Mouse (Mus musculus): ENCODE results near the gene Fbxl17. TPM values are rescaled to one million over a fixed set of nuclear protein-coding genes. Genes with fewer than 3 reads are reported as not detected.

Fbxl17 gene
- total and polyA plus RNA-seq, 3 experiments: 8.2 to 9.9 (median 8.8) TPM

- Histone ChIP-seq H3K9me3 (replicated peaks) (no peaks in the 10 kb centered on the region), H3K36me3 (replicated peaks) (peaks cover 17% of the 10 kb centered on the region), H3K4me1 (ENCODE audit: insufficient read depth, low read depth, low read length) (peaks cover 4% of the 10 kb centered on the region), H3K27me3 (ENCODE audit: insufficient read depth, low read length) (no peaks in the 10 kb centered on the region), H3K4me3 (ENCODE audit: low read depth, low read length) (no peak overlapping the region)
- no peak for TF ChIP-seq GATA1 (IDR thresholded peaks at IDR 0.05; ENCODE audit: borderline replicate concordance, low read length)
- no peak for TF ChIP-seq TAL1 (conservative IDR thresholded peaks at IDR 0.05; ENCODE audit: low read depth, low read length)
- no peak for TF ChIP-seq POLR2AphosphoS5 (IDR thresholded peaks at IDR 0.05; ENCODE audit: insufficient replicate concordance, low read depth, low read length)
- TF ChIP-seq GATA2 (IDR thresholded peaks at IDR 0.05; ENCODE audit: borderline replicate concordance, low read depth, low read length): no peak
- no peak for TF ChIP-seq CTCF (IDR thresholded peaks at IDR 0.05; ENCODE audit: low read depth, low read length)
- ATAC-seq (ENCODE audit: extremely low read depth, insufficient number of reproducible peaks, low FRiP score, poor library complexity, severe bottlenecking) (no peak), DNase-seq (ENCODE audit: low spot score) (no peak)
These were observed 426.5 kb downstream of the Fbxl17 start for GRCm38 (mm10) chr17:63073342-63073741.

- H3K4me1 ChIP-seq (ENCODE audit: insufficient read depth, low read depth, low read length): peaks cover 6% of the 10 kb centered on the region
- TF ChIP-seq POLR2AphosphoS5 (IDR thresholded peaks at IDR 0.05; ENCODE audit: insufficient replicate concordance, low read depth, low read length) (no peak), TAL1 (conservative IDR thresholded peaks at IDR 0.05; ENCODE audit: low read depth, low read length) (no peak), CTCF (IDR thresholded peaks at IDR 0.05; ENCODE audit: low read depth, low read length) (no peak), GATA2 (IDR thresholded peaks at IDR 0.05; ENCODE audit: borderline replicate concordance, low read depth, low read length) (no peak), GATA1 (IDR thresholded peaks at IDR 0.05; ENCODE audit: borderline replicate concordance, low read length) (no peak)
- H3K36me3 ChIP-seq (replicated peaks): peaks cover 13% of the 10 kb centered on the region
- no peaks in the 10 kb centered on the region for H3K9me3 ChIP-seq (replicated peaks)
- no peak overlapping the region for H3K4me3 ChIP-seq (ENCODE audit: low read depth, low read length)
- ATAC-seq (ENCODE audit: extremely low read depth, insufficient number of reproducible peaks, low FRiP score, poor library complexity, severe bottlenecking) (no peak), DNase-seq (ENCODE audit: low spot score) (no peak)
- H3K27me3 ChIP-seq (ENCODE audit: insufficient read depth, low read length): no peaks in the 10 kb centered on the region
These were observed 428.5 kb downstream of the Fbxl17 start for GRCm38 (mm10) chr17:63071134-63071923.

- H3K9me3 ChIP-seq (replicated peaks): no peaks in the 10 kb centered on the region
- H3K27me3 ChIP-seq (ENCODE audit: insufficient read depth, low read length): no peaks in the 10 kb centered on the region
- ATAC-seq (ENCODE audit: extremely low read depth, insufficient number of reproducible peaks, low FRiP score, poor library complexity, severe bottlenecking): no peak
- DNase-seq (ENCODE audit: low spot score): no peak
- H3K36me3 ChIP-seq (replicated peaks): peaks cover 13% of the 10 kb centered on the region
- TF ChIP-seq GATA1 (IDR thresholded peaks at IDR 0.05; ENCODE audit: borderline replicate concordance, low read length) (no peak), TAL1 (conservative IDR thresholded peaks at IDR 0.05; ENCODE audit: low read depth, low read length) (no peak), GATA2 (IDR thresholded peaks at IDR 0.05; ENCODE audit: borderline replicate concordance, low read depth, low read length) (no peak), CTCF (IDR thresholded peaks at IDR 0.05; ENCODE audit: low read depth, low read length) (no peak), POLR2AphosphoS5 (IDR thresholded peaks at IDR 0.05; ENCODE audit: insufficient replicate concordance, low read depth, low read length) (no peak)
- peaks cover 6% of the 10 kb centered on the region for H3K4me1 ChIP-seq (ENCODE audit: insufficient read depth, low read depth, low read length)
- H3K4me3 ChIP-seq (ENCODE audit: low read depth, low read length): no peak overlapping the region
These were observed 429.6 kb downstream of the Fbxl17 start for GRCm38 (mm10) chr17:63070161-63070761.

GRCm38 (mm10) chr17:63062785-63063184 lies 437.0 kb downstream of the Fbxl17 start:
- Histone ChIP-seq H3K27me3 (ENCODE audit: insufficient read depth, low read length) (no peaks in the 10 kb centered on the region), H3K4me1 (ENCODE audit: insufficient read depth, low read depth, low read length) (no peaks in the 10 kb centered on the region), H3K9me3 (replicated peaks) (no peaks in the 10 kb centered on the region), H3K36me3 (replicated peaks) (peaks cover 11% of the 10 kb centered on the region), H3K4me3 (ENCODE audit: low read depth, low read length) (no peak overlapping the region)
- DNase-seq (ENCODE audit: low spot score): no peak
- TF ChIP-seq CTCF (IDR thresholded peaks at IDR 0.05; ENCODE audit: low read depth, low read length) (no peak), POLR2AphosphoS5 (IDR thresholded peaks at IDR 0.05; ENCODE audit: insufficient replicate concordance, low read depth, low read length) (no peak)
- no peak for ATAC-seq (ENCODE audit: extremely low read depth, insufficient number of reproducible peaks, low FRiP score, poor library complexity, severe bottlenecking)

GRCm38 (mm10) chr17:63061786-63062185 lies 438.0 kb downstream of the Fbxl17 start:
- Histone ChIP-seq H3K27me3 (ENCODE audit: insufficient read depth, low read length) (no peaks in the 10 kb centered on the region), H3K4me1 (ENCODE audit: insufficient read depth, low read depth, low read length) (no peaks in the 10 kb centered on the region), H3K36me3 (replicated peaks) (peaks cover 12% of the 10 kb centered on the region), H3K9me3 (replicated peaks) (no peaks in the 10 kb centered on the region), H3K4me3 (ENCODE audit: low read depth, low read length) (no peak overlapping the region)
- TF ChIP-seq GATA1 (IDR thresholded peaks at IDR 0.05; ENCODE audit: borderline replicate concordance, low read length) (no peak), CTCF (IDR thresholded peaks at IDR 0.05; ENCODE audit: low read depth, low read length) (no peak), GATA2 (IDR thresholded peaks at IDR 0.05; ENCODE audit: borderline replicate concordance, low read depth, low read length) (no peak), TAL1 (conservative IDR thresholded peaks at IDR 0.05; ENCODE audit: low read depth, low read length) (no peak), POLR2AphosphoS5 (IDR thresholded peaks at IDR 0.05; ENCODE audit: insufficient replicate concordance, low read depth, low read length) (no peak)
- ATAC-seq (ENCODE audit: extremely low read depth, insufficient number of reproducible peaks, low FRiP score, poor library complexity, severe bottlenecking) (no peak), DNase-seq (ENCODE audit: low spot score) (no peak)

GRCm38 (mm10) chr17:63060814-63061213 lies 439.0 kb downstream of the Fbxl17 start:
- DNase-seq (ENCODE audit: low spot score) (no peak), ATAC-seq (ENCODE audit: extremely low read depth, insufficient number of reproducible peaks, low FRiP score, poor library complexity, severe bottlenecking) (no peak)
- no peak for TF ChIP-seq TAL1 (conservative IDR thresholded peaks at IDR 0.05; ENCODE audit: low read depth, low read length)
- no peak for TF ChIP-seq CTCF (IDR thresholded peaks at IDR 0.05; ENCODE audit: low read depth, low read length)
- no peak for TF ChIP-seq GATA2 (IDR thresholded peaks at IDR 0.05; ENCODE audit: borderline replicate concordance, low read depth, low read length)
- TF ChIP-seq POLR2AphosphoS5 (IDR thresholded peaks at IDR 0.05; ENCODE audit: insufficient replicate concordance, low read depth, low read length): no peak
- H3K4me1 ChIP-seq (ENCODE audit: insufficient read depth, low read depth, low read length): no peaks in the 10 kb centered on the region
- H3K9me3 ChIP-seq (replicated peaks): no peaks in the 10 kb centered on the region
- no peak overlapping the region for H3K4me3 ChIP-seq (ENCODE audit: low read depth, low read length)
- H3K27me3 ChIP-seq (ENCODE audit: insufficient read depth, low read length): no peaks in the 10 kb centered on the region
- H3K36me3 ChIP-seq (replicated peaks): peaks cover 12% of the 10 kb centered on the region
